Mouse (Mus musculus): ENCODE measurements at regions not wholly inside any gene's neighbourhood (a gene's known extent, or its start where the extent isn't known, plus 50 kb on each side); places are given as distances from the start of the nearest gene placed in this dataset.

DNA sequence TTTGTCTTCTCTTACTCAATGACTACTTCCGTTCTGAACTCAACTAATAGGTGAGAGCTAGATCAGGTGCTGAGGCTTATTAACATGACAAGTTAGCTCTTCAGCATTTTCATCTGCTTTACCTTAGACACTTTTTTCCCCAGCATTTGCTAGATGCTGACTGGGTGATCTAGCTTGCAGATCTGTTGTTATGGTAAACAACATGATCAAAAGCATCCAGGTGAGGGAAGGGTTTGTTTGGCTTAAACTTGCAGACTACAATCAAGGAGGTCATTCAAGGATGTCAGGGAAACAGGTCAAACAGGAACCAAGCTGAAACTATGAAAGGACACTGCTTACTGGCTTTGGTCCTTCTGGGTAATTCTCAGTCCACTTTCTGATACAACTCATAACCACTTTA lies 1731.2 kb upstream of the Flrt2 start:
- DNase-seq (ENCODE audit: extremely low read depth, low read depth, low spot score), result no peak
- Histone ChIP-seq H3K4me1 (ENCODE audit: control insufficient read depth, insufficient read depth, low read length) (no peaks in the 10 kb centered on the region), H3K27ac (replicated peaks; ENCODE audit: insufficient read depth, low read depth, low read length) (no peak overlapping the region), H3K36me3 (ENCODE audit: control insufficient read depth, insufficient read depth, low read length) (no peaks in the 10 kb centered on the region), H3K27me3 (ENCODE audit: control insufficient read depth, insufficient read depth, low read length) (no peaks in the 10 kb centered on the region), H3K79me2 (ENCODE audit: control insufficient read depth, insufficient read depth, low read length) (no peaks in the 10 kb centered on the region), H3K4me3 (ENCODE audit: insufficient read depth, low read depth, low read length) (no peak overlapping the region), H3K9ac (ENCODE audit: low read depth, low read length) (no peak overlapping the region)
- WGBS, result 69% methylated on average over 1 of the region's 1 CpGs
- TF ChIP-seq CTCF (IDR thresholded peaks at IDR 0.05; ENCODE audit: low read depth, low read length) (no peak), POLR2A (IDR thresholded peaks at IDR 0.05; ENCODE audit: extremely low read depth, insufficient read depth, low read length) (no peak)

DNA sequence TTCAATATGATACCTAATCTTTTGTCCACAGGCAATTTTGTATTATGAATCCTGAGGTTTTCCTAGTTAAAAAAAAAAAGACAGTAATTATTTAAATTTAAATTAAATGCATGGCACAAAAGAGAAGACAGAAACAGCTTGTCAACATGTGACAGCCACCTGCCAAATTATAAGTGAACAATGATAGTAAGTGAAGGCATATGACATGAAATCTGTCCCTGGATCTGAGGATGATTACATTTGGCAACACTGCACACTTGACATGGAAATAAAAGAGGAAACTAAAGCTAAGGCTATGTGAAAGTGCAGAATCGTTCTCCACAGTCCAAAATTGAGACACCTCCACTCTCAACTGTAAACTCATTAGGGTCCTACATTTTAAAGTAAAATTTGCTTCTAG lies 1710.7 kb upstream of the Flrt2 start:
- WGBS, result 60% methylated on average over 1 of the region's 1 CpGs
- Histone ChIP-seq H3K4me3 (ENCODE audit: insufficient read depth, low read depth, low read length) (no peak overlapping the region), H3K4me1 (ENCODE audit: control insufficient read depth, insufficient read depth, low read length) (no peaks in the 10 kb centered on the region), H3K79me2 (ENCODE audit: control insufficient read depth, insufficient read depth, low read length) (no peaks in the 10 kb centered on the region), H3K36me3 (ENCODE audit: control insufficient read depth, insufficient read depth, low read length) (no peaks in the 10 kb centered on the region), H3K27ac (replicated peaks; ENCODE audit: insufficient read depth, low read depth, low read length) (no peak overlapping the region), H3K9ac (ENCODE audit: low read depth, low read length) (no peak overlapping the region), H3K27me3 (ENCODE audit: control insufficient read depth, insufficient read depth, low read length) (no peaks in the 10 kb centered on the region)
- TF ChIP-seq CTCF (IDR thresholded peaks at IDR 0.05; ENCODE audit: low read depth, low read length) (no peak), POLR2A (IDR thresholded peaks at IDR 0.05; ENCODE audit: extremely low read depth, insufficient read depth, low read length) (no peak)
- no peak for DNase-seq (ENCODE audit: extremely low read depth, low read depth, low spot score)

DNA sequence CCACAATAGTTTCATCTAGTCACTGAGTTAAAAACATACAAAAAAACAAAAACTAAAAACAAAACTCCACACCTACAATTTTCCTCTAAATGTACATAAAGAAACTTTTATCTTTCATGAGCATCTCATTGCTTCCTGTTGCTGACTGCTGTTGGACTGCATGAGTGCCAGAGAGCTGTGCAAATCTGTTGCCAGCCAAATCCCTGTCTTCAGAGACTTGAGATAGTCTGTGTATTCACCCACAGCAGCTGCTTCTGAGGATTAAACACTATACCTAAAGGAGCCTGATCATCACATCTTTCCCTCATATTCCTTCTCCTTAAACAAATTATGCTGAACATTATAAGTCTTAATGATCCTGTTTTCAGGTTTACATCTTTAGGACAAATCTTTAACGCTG lies 1700.5 kb upstream of the Flrt2 start:
- H3K36me3 ChIP-seq (ENCODE audit: control insufficient read depth, insufficient read depth, low read length), result no peaks in the 10 kb centered on the region
- H3K9ac ChIP-seq (ENCODE audit: low read depth, low read length), result no peak overlapping the region
- H3K79me2 ChIP-seq (ENCODE audit: control insufficient read depth, insufficient read depth, low read length), result no peaks in the 10 kb centered on the region
- DNase-seq (ENCODE audit: extremely low read depth, low read depth, low spot score), result no peak
- no peaks in the 10 kb centered on the region for H3K27me3 ChIP-seq (ENCODE audit: control insufficient read depth, insufficient read depth, low read length)
- WGBS, result 68% methylated on average over 1 of the region's 1 CpGs
- no peak overlapping the region for H3K27ac ChIP-seq (replicated peaks; ENCODE audit: insufficient read depth, low read depth, low read length)
- H3K4me1 ChIP-seq (ENCODE audit: control insufficient read depth, insufficient read depth, low read length), result no peaks in the 10 kb centered on the region
- TF ChIP-seq POLR2A (IDR thresholded peaks at IDR 0.05; ENCODE audit: extremely low read depth, insufficient read depth, low read length) (no peak), CTCF (IDR thresholded peaks at IDR 0.05; ENCODE audit: low read depth, low read length) (no peak)
- H3K4me3 ChIP-seq (ENCODE audit: insufficient read depth, low read depth, low read length), result no peak overlapping the region

DNA sequence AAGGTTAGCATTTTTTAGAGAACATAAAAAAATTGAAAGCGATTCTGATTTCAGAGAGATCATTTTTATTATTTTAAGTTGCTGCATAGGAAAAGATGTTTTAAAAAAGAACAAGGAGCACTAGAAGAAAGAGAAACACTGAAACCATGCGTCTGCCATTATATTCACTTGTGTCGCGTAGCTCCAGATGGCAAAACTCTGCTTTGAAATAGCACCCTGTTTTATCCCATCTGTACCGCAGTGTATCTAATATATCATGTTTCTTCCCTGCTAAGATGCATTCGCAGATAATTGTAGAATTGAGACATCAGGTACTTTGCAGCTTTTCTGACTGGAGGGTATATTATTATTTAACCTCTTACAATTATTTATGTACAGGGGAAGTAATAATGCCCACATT lies 1698.2 kb upstream of the Flrt2 start:
- H3K79me2 ChIP-seq (ENCODE audit: control insufficient read depth, insufficient read depth, low read length), result no peaks in the 10 kb centered on the region
- no peaks in the 10 kb centered on the region for H3K36me3 ChIP-seq (ENCODE audit: control insufficient read depth, insufficient read depth, low read length)
- TF ChIP-seq CTCF (IDR thresholded peaks at IDR 0.05; ENCODE audit: low read depth, low read length), result no peak
- no peak for TF ChIP-seq POLR2A (IDR thresholded peaks at IDR 0.05; ENCODE audit: extremely low read depth, insufficient read depth, low read length)
- H3K27me3 ChIP-seq (ENCODE audit: control insufficient read depth, insufficient read depth, low read length), result no peaks in the 10 kb centered on the region
- H3K4me3 ChIP-seq (ENCODE audit: insufficient read depth, low read depth, low read length), result no peak overlapping the region
- no peak overlapping the region for H3K27ac ChIP-seq (replicated peaks; ENCODE audit: insufficient read depth, low read depth, low read length)
- H3K4me1 ChIP-seq (ENCODE audit: control insufficient read depth, insufficient read depth, low read length), result no peaks in the 10 kb centered on the region
- no peak overlapping the region for H3K9ac ChIP-seq (ENCODE audit: low read depth, low read length)
- 89% methylated on average over 6 of the region's 6 CpGs for WGBS
- no peak for DNase-seq (ENCODE audit: extremely low read depth, low read depth, low spot score)

DNA sequence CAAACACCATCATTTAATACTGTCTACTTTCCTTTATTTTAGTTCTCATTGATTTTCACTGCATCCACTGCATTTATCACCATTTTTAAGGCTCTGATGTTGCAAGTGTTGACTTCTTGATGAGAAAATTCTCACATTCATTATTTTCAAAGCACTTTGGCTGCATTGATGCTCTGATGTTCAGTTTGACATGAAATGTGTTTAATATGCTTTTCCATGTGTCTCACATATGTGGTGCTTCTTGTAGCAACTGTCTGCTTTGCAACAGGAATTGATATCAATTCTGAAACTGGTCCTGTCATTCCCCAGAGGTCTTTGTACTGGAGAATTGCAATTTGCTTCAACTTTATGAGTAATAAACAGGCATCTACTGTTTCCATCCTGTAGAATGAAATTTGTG lies 1676.1 kb upstream of the Flrt2 start:
- Histone ChIP-seq H3K27me3 (ENCODE audit: control insufficient read depth, insufficient read depth, low read length) (no peaks in the 10 kb centered on the region), H3K27ac (replicated peaks; ENCODE audit: insufficient read depth, low read depth, low read length) (no peak overlapping the region)

DNA sequence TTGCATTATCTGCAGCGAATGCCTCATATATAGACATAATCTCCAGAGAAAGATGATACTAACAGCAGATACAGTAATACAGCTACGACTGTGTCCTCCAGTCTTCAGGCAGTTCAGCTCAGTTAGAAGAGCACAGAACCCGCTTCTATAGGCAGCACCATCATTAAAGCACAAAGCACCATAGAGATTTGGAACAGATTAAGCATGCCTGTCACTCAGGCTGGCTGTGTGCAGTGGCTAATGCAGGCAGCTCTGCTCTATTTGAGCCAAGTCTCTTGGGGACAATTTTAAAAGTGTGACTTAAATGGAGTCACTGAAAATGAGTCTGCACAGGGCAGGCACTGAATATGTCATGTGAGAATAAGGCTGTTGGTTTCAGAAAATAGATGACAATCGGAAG lies 1660.7 kb upstream of the Flrt2 start:
- Histone ChIP-seq H3K9ac (ENCODE audit: low read depth, low read length) (no peak overlapping the region), H3K36me3 (ENCODE audit: control insufficient read depth, insufficient read depth, low read length) (no peaks in the 10 kb centered on the region), H3K4me1 (ENCODE audit: control insufficient read depth, insufficient read depth, low read length) (no peaks in the 10 kb centered on the region), H3K4me3 (ENCODE audit: insufficient read depth, low read depth, low read length) (no peak overlapping the region), H3K79me2 (ENCODE audit: control insufficient read depth, insufficient read depth, low read length) (no peaks in the 10 kb centered on the region), H3K27me3 (ENCODE audit: control insufficient read depth, insufficient read depth, low read length) (no peaks in the 10 kb centered on the region), H3K27ac (replicated peaks; ENCODE audit: insufficient read depth, low read depth, low read length) (no peak overlapping the region)
- 75% methylated on average over 4 of the region's 4 CpGs for WGBS
- TF ChIP-seq CTCF (IDR thresholded peaks at IDR 0.05; ENCODE audit: low read depth, low read length) (no peak), POLR2A (IDR thresholded peaks at IDR 0.05; ENCODE audit: extremely low read depth, insufficient read depth, low read length) (no peak)
- no peak for DNase-seq (ENCODE audit: extremely low read depth, low read depth, low spot score)

More for the DNA sequence above, 1676.1 kb upstream of the Flrt2 start:
- H3K9ac ChIP-seq (ENCODE audit: low read depth, low read length), result no peak overlapping the region
- no peak overlapping the region for H3K4me3 ChIP-seq (ENCODE audit: insufficient read depth, low read depth, low read length)
- H3K4me1 ChIP-seq (ENCODE audit: control insufficient read depth, insufficient read depth, low read length), result no peaks in the 10 kb centered on the region
- DNase-seq (ENCODE audit: extremely low read depth, low read depth, low spot score), result no peak
- TF ChIP-seq POLR2A (IDR thresholded peaks at IDR 0.05; ENCODE audit: extremely low read depth, insufficient read depth, low read length) (no peak), CTCF (IDR thresholded peaks at IDR 0.05; ENCODE audit: low read depth, low read length) (no peak)
- H3K36me3 ChIP-seq (ENCODE audit: control insufficient read depth, insufficient read depth, low read length), result no peaks in the 10 kb centered on the region
- no peaks in the 10 kb centered on the region for H3K79me2 ChIP-seq (ENCODE audit: control insufficient read depth, insufficient read depth, low read length)
